Mouse (Mus musculus) spleen, postnatal 36 days (tissue): ENCODE measurements at regions not wholly inside any gene's neighbourhood (a gene's known extent, or its start where the extent isn't known, plus 50 kb on each side); places are given as distances from the start of the nearest gene placed in this dataset.
A peak's percentile ranks its signal among the peaks of the same experiment; 100 is the strongest.

ENCODE experiments used
- DNase-seq, 2 experiments: peaks; one replicate each; pipeline ENCODE4 v3.0.0; 2022; ENCODE audit warnings: low spot score in 2 of 2, mixed read lengths in 1 of 2

GRCm38 (mm10) chr1:21132340-21132739, 53.3 kb upstream of the Tram2 start:
- DNase-seq, result no peak

DNA sequence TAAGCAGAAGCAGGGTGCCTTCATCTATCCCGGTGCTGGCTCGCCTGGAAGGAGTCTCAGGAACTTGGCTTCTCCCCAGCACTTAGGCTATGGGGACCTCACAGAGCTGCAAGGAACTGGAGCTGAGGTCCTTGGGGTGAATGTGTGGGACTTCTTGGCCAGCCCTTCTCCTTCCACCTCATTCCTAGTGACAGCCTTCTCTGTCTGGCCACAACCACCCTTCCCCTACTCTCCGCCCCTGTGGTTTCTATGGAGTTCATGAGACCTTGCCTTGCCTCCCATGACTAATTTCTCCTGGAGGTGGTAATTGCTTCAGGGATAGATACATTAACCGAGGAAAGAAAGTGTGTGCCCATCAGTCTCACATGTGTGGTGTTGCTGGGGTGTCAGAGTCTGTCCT, 67.9 kb upstream of the Tram2 start:
- DNase-seq, result no peak

DNA sequence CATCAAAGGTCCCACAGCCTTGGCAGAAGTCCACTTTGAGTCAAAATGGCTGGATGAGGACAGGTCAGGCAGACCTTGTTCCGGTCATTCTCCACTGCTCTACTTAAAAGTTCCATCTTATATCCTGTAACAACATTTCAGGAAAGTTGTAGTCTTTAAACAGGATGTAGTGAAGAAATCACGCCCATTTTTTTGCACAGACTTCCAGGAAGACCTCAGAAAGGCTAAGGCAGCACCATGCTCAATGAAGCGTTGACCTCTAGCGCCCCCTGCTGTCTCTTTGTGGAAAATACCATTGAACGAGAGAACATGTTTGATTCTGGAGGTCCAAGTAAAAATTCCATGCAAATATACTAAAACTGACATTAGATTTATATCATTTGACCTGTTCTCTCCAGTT, 56.6 kb upstream of the Tmem14a start:
- DNase-seq, result peak; percentile 42 to 51

DNA sequence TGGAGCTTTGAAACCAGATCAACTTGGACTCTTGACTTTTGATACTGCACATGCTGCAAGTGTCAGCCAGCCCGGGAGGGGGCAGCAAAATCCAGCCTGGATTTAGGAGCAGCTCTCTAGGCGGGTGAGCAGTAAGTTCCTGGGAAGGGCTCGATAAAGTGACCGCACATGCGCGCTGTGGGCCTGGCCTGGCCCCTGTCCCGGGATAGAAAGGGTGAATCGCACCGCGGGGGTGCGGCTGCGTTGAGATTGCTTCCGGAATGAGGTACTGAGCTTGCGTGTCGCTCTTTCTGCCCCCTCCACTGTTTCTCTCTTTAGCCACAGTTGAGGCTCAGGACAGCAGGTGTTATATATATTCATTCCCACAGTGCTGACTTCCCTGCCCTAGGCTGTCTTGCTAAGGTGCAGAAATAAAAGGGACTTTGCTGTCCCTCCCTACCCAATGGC, 52.1 kb upstream of the Tmem14a start:
- peak; percentile 51 for DNase-seq

DNA sequence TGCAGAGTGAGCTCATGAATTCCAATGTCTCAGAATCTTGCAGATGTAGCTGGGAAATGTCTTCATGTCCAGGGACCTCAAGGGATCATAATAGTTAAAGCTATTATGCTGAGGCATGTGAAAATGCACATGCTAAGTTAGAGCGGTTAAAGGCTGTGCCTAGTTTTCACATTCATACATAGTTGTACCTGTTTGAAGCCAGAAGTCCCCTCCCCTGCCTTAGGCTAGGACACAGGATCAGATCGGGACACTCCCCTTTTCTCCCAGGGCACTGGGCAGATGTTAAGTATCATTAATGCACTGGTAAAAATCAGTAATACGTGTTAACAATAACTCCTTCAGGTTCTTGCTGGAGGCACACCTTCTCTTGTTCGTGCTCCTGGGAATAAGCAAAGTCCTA, 51.6 kb upstream of the Tmem14a start:
- no peak for DNase-seq
